Mouse (Mus musculus) G1E (cell line): ENCODE data around the gene Armh1.

Experiments used
- CTCF ChIP-seq: IDR thresholded peaks from 2 replicates; pipeline ENCODE4 v1.5.1; 2012; ENCODE audit warnings: low read depth, low read length, inconsistent platforms, mixed read lengths
- GATA1 ChIP-seq: IDR thresholded peaks from 2 replicates; pipeline ENCODE4 v1.6.1; 2012; ENCODE audit warnings: borderline replicate concordance, low read length, inconsistent platforms, mixed read lengths
- GATA2 ChIP-seq: IDR thresholded peaks from 2 replicates; pipeline ENCODE4 v1.6.1; 2012; ENCODE audit warnings: low read depth, low read length, inconsistent platforms, borderline replicate concordance
- TAL1 ChIP-seq: conservative IDR thresholded peaks from 2 replicates; pipeline ENCODE4 v1.6.1; 2012; ENCODE audit warnings: low read depth, low read length, inconsistent platforms, mixed read lengths

DNA sequence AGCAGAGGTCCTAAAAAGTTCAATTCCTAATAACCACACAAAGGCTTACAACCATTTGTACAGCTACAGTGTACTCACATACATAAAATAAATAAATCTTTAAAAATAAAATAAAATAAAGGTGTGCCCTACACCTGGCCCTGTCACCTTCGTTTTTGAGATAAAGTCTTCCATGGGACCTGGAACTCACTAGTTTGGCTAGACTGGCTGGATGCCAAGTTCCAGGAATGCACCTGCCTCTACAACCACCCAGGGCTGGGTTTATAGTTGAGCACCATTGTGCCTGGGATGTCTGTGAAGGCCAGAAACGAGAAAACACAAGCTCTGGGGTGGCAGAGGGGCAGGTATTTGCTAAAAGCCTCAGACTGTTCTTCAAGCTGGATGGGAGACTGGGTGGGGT, 12.8 kb downstream of the Armh1 start:
- TF ChIP-seq CTCF = no peak
- no peak for TF ChIP-seq GATA1
- no peak for TF ChIP-seq GATA2
- TF ChIP-seq TAL1 = no peak
